Mouse (Mus musculus) ES-E14 (cell line): ENCODE data around the gene Cotl1.

Source experiments
- CHD2 ChIP-seq: IDR thresholded peaks from 2 replicates; pipeline ENCODE4 v1.6.1; 2014; ENCODE audit warnings: mild to moderate bottlenecking, low read depth, low read length, inconsistent platforms
- HCFC1 ChIP-seq: IDR thresholded peaks from 2 replicates; pipeline ENCODE4 v1.6.1; 2012; ENCODE audit warnings: low read length, inconsistent platforms, borderline replicate concordance; ENCODE audit not compliant: insufficient read depth
- MAFK ChIP-seq: IDR thresholded peaks from 2 replicates; pipeline ENCODE4 v1.6.1; 2014; ENCODE audit warnings: mild to moderate bottlenecking, low read depth, low read length, inconsistent platforms; ENCODE audit not compliant: insufficient read depth
- ZC3H11A ChIP-seq: IDR thresholded peaks from 2 replicates; pipeline ENCODE4 v1.6.1; 2012; ENCODE audit warnings: low read depth, mild to moderate bottlenecking, inconsistent platforms, low read length, borderline replicate concordance
- ZNF384 ChIP-seq: IDR thresholded peaks from 2 replicates; pipeline ENCODE4 v1.6.1; 2012; ENCODE audit warnings: low read depth, low read length, inconsistent platforms

DNA sequence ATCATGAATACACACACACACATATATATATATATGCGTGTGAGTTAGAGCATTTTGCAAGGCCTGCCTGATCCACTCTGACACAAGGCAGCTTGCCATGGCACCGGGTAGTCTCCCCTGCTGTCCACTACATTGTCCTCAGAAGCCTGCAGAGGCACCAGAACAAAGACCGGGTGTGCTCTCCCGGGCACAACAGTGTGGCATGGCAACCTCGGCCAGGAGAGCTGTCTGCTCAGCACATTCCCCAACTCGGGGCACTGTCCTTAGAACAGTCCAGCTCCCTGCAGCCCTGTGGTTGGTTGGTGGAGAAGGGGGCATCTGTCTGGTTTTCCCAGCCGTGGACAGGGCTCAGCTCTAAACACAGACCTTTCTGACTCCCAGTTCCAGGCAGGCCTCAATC, 21.0 kb downstream of the Cotl1 start:
- TF ChIP-seq ZC3H11A, result no peak
- no peak for TF ChIP-seq ZNF384
- no peak for TF ChIP-seq HCFC1
- TF ChIP-seq MAFK, result no peak
- TF ChIP-seq CHD2, result no peak
